Mouse (Mus musculus) megakaryocyte, embryonic 14.5 days (primary cell): ENCODE data around the gene Psma6.

Experiments
- FLI1 ChIP-seq: IDR thresholded peaks from 2 replicates; pipeline ENCODE4 v1.6.1; 2012; ENCODE audit warnings: low read length, inconsistent platforms, mixed read lengths
- GATA1 ChIP-seq: IDR thresholded peaks from 3 replicates; pipeline ENCODE4 v1.6.1; 2012; ENCODE audit warnings: mixed read lengths, low read length, inconsistent platforms, borderline replicate concordance

- TF ChIP-seq GATA1 = no peak
- no peak for TF ChIP-seq FLI1
These were observed 39.4 kb upstream of the Psma6 start for GRCm38 (mm10) chr12:55344583-55344982.
